Mouse (Mus musculus) MEL (cell line): ENCODE results near the gene Ubp1.
"Not testable (repeated sequence)": the region's sequence is repeated elsewhere in the genome, so short reads cannot be mapped to it uniquely, and the experiment has no call there.

ENCODE experiments used
- CTCF ChIP-seq, 3 experiments: IDR thresholded peaks in 2 of 3; conservative IDR thresholded peaks in 1 of 3; 2 replicates each; pipeline ENCODE4 v1.5.1; 2011 to 2012; ENCODE audit warnings: low read length in 3 of 3, low read depth in 2 of 3, mild to moderate bottlenecking in 2 of 3, improper control_type of control experiment in 1 of 3, inconsistent platforms in 1 of 3, mixed read lengths in 1 of 3, moderate library complexity in 1 of 3; ENCODE audit not compliant: control insufficient read depth in 1 of 3, insufficient read depth in 1 of 3, poor library complexity in 1 of 3, severe bottlenecking in 1 of 3
- ELF1 ChIP-seq: IDR thresholded peaks from 2 replicates; pipeline ENCODE4 v1.6.1; 2014; ENCODE audit warnings: low read depth, mild to moderate bottlenecking, inconsistent platforms, low read length, improper control_type of control experiment, moderate library complexity
- EP300 ChIP-seq, 2 experiments: IDR thresholded peaks; 2 replicates each; pipeline ENCODE4 v1.6.1; 2011; ENCODE audit warnings: improper control_type of control experiment in 2 of 2, low read length in 2 of 2, low read depth in 1 of 2, mild to moderate bottlenecking in 1 of 2
- GATA1 ChIP-seq: IDR thresholded peaks from 2 replicates; pipeline ENCODE4 v1.6.1; 2011; ENCODE audit warnings: low read depth, low read length, improper control_type of control experiment
- POLR2AphosphoS5 ChIP-seq: IDR thresholded peaks from 2 replicates; pipeline ENCODE4 v1.6.1; 2012; ENCODE audit warnings: low read depth, borderline replicate concordance, mild to moderate bottlenecking, inconsistent platforms, low read length, moderate library complexity, mixed read lengths
- TAL1 ChIP-seq: IDR thresholded peaks from 2 replicates; pipeline ENCODE4 v1.6.1; 2012; ENCODE audit warnings: mild to moderate bottlenecking, inconsistent platforms, low read length, moderate library complexity, mixed read lengths
- UBTF ChIP-seq: IDR thresholded peaks from 2 replicates; pipeline ENCODE4 v1.6.1; 2012; ENCODE audit warnings: low read depth, mild to moderate bottlenecking, inconsistent platforms, low read length, improper control_type of control experiment, moderate library complexity, borderline replicate concordance; ENCODE audit not compliant: insufficient read depth
- ZKSCAN1 ChIP-seq: IDR thresholded peaks from 2 replicates; pipeline ENCODE4 v1.6.1; 2012; ENCODE audit warnings: low read depth, mild to moderate bottlenecking, inconsistent platforms, low read length, improper control_type of control experiment, moderate library complexity
- ZNF384 ChIP-seq: IDR thresholded peaks from 2 replicates; pipeline ENCODE4 v1.6.1; 2012; ENCODE audit warnings: low read depth, mild to moderate bottlenecking, inconsistent platforms, low read length, improper control_type of control experiment

DNA sequence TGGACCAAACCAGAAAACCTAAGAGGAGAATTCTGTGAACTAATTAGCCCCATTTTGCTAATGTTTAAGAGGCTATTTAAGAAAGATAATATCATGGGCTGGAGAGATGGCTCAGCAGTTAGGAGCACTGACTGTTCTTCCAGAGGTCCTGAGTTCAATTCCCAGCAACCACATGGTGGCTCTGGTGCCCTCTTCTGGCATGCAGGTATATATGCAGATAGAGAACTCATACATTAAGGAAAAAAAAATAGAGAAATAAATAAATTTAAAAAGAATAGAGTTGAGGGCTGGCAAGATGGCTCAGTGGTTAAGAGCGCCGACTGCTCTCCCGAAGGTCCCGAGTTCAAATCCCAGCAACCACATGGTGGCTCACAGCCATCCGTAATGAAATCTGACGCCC lies 26.4 kb upstream of the Ubp1 start:
- TF ChIP-seq CTCF (IDR thresholded peaks at IDR 0.05 in 2 of 3, conservative IDR thresholded peaks at IDR 0.05 in 1 of 3; ENCODE audit: control insufficient read depth in 1 of 3, insufficient read depth in 1 of 3, low read depth in 2 of 3, low read length in 3 of 3, poor library complexity in 1 of 3, severe bottlenecking in 1 of 3): peak in 2 of 3 experiments; percentile 17 to 21; a peak in 3 of 6 replicates
- not testable (repeated sequence) for TF ChIP-seq UBTF; ZKSCAN1; EP300 (IDR thresholded peaks at IDR 0.05; ENCODE audit: low read depth in 1 of 2, low read length in 2 of 2); POLR2AphosphoS5; TAL1; ZNF384; ELF1; GATA1
